Mouse (Mus musculus): ENCODE measurements around the gene Hbs1l. TPM values are rescaled to one million over a fixed set of nuclear protein-coding genes. Genes with fewer than 3 reads are reported as not detected.

Gene Hbs1l
- polyA plus RNA-seq, 1 experiment from 2014 or later, result 142 TPM

DNA sequence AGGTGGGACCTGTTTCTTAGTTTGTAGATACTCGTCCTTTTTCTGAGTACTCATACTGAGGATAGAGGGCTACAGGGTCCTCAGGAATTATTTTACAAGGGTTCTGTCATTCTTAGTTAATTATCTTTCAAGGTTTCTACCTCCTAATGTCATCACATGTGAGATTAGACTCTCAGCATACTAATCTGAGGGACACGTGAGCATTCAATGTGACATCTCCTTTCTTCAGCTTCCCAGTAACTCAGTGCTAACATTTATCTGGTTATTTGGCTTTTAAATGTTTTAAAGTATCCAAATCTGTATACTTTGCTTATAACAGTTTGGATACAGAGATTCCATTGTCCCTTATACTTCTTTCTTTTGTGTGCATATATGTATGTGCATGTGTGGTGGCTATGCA is 28.3 kb upstream of the Hbs1l start:
- H3K9ac ChIP-seq (ENCODE audit: low read length), result no peak overlapping the region
- H3K27me3 ChIP-seq (ENCODE audit: control insufficient read depth, insufficient read depth, low read length), result no peaks in the 10 kb centered on the region
- ATAC-seq (replicated peaks; ENCODE audit: low FRiP score) (no peak), DNase-seq (ENCODE audit: low spot score) (no peak)
- H3K27ac ChIP-seq (ENCODE audit: low read depth, low read length), result no peak overlapping the region
- no peak overlapping the region for H3K4me3 ChIP-seq (ENCODE audit: low read depth, low read length)
- no peaks in the 10 kb centered on the region for H3K9me3 ChIP-seq (ENCODE audit: control insufficient read depth, low read length)
- WGBS, result 83% methylated on average over 2 of the region's 2 CpGs
- no peak overlapping the region for H3K4me2 ChIP-seq (ENCODE audit: low read depth, low read length, severe bottlenecking)
- H3K36me3 ChIP-seq (ENCODE audit: control insufficient read depth, insufficient read depth, low read length), result no peaks in the 10 kb centered on the region
- H3K4me1 ChIP-seq (replicated peaks; ENCODE audit: control insufficient read depth, insufficient read depth, low read length), result no peaks in the 10 kb centered on the region

DNA sequence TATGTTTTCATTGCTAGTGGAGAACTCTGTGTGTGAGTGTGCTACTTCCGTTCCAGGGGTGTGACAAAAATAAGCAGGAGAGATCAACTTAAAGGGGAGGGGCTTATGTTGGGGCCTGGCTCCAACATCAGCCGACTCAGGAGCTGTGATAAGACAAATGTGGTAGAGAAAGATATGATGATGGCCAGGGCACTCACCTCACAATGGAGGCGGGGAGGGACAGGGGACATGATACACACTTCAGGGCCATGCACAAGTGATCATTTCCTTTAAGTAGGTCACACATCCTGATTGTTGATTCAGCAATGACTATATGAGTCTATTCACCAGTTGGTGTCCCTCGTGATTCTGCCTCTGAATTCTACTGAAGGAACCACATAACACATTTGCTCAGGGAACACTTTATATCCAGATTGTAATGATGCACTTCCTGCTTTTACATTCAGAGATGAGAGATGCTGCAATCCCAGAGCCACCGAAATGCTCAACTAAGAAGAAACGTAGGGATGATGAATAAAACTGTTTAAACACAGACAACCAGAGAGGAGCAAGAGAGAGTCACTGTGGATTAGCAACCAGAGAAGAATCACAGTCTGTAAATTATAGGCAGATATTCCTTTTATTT is 26.9 kb upstream of the Hbs1l start:
- Histone ChIP-seq H3K9me3 (ENCODE audit: control insufficient read depth, low read length) (no peaks in the 10 kb centered on the region), H3K27ac (ENCODE audit: low read depth, low read length) (no peak overlapping the region), H3K4me1 (replicated peaks; ENCODE audit: control insufficient read depth, insufficient read depth, low read length) (no peaks in the 10 kb centered on the region), H3K27me3 (ENCODE audit: control insufficient read depth, insufficient read depth, low read length) (no peaks in the 10 kb centered on the region), H3K36me3 (ENCODE audit: control insufficient read depth, insufficient read depth, low read length) (no peaks in the 10 kb centered on the region), H3K9ac (ENCODE audit: low read length) (no peak overlapping the region), H3K4me2 (ENCODE audit: low read depth, low read length, severe bottlenecking) (no peak overlapping the region), H3K4me3 (ENCODE audit: low read depth, low read length) (no peak overlapping the region)
- 85% methylated on average over 6 of the region's 6 CpGs for WGBS
- ATAC-seq (replicated peaks; ENCODE audit: low FRiP score), result no peak
- DNase-seq (ENCODE audit: low spot score), result no peak

DNA sequence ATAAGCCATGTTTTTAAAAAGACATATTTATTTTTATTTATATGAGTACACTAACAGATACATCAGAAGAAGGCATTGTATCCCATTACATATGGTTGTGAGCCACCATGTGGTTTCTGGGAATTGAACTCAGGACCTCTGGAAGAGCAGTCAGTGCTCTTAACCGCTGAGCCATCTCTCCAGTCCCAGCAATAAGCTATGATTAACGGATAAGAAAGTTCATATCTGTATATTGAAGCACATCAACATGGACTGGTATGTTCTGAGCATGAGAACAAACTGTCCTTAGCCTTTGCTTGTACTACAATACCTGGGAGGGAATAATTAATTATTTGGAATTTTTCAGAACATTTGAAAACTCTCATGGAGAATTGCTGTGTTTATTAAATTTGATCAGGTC is 25.9 kb upstream of the Hbs1l start:
- Histone ChIP-seq H3K4me3 (ENCODE audit: low read depth, low read length) (no peak overlapping the region), H3K36me3 (ENCODE audit: control insufficient read depth, insufficient read depth, low read length) (no peaks in the 10 kb centered on the region), H3K27ac (ENCODE audit: low read depth, low read length) (no peak overlapping the region), H3K4me2 (ENCODE audit: low read depth, low read length, severe bottlenecking) (no peak overlapping the region), H3K9ac (ENCODE audit: low read length) (no peak overlapping the region), H3K9me3 (ENCODE audit: control insufficient read depth, low read length) (no peaks in the 10 kb centered on the region), H3K27me3 (ENCODE audit: control insufficient read depth, insufficient read depth, low read length) (no peaks in the 10 kb centered on the region), H3K4me1 (replicated peaks; ENCODE audit: control insufficient read depth, insufficient read depth, low read length) (no peaks in the 10 kb centered on the region)
- WGBS, result 88% methylated on average over 2 of the region's 2 CpGs
- DNase-seq (ENCODE audit: low spot score) (no peak), ATAC-seq (replicated peaks; ENCODE audit: low FRiP score) (no peak)

DNA sequence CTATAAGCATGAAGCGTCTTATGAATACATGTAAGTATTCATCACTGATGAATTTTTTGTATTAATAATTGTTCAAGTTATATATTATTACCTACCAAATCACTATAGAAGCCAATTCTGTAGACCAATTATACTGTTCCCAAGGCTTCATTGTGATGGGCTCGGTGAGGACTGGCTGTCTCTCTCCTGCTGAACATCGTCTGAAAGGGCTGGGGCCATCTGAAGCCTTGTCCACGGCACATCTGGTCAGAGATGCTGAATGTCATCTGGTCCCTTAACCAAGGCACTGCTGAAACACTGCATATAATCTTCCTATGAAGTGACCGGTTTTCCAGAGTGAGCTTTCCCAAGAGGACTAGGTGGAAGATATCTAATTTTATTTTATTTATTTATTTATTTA is 24.9 kb upstream of the Hbs1l start:
- H3K9ac ChIP-seq (ENCODE audit: low read length), result no peak overlapping the region
- WGBS, result 86% methylated on average over 5 of the region's 5 CpGs
- H3K4me1 ChIP-seq (replicated peaks; ENCODE audit: control insufficient read depth, insufficient read depth, low read length), result no peaks in the 10 kb centered on the region
- no peaks in the 10 kb centered on the region for H3K36me3 ChIP-seq (ENCODE audit: control insufficient read depth, insufficient read depth, low read length)
- H3K27me3 ChIP-seq (ENCODE audit: control insufficient read depth, insufficient read depth, low read length), result no peaks in the 10 kb centered on the region
- no peak overlapping the region for H3K4me2 ChIP-seq (ENCODE audit: low read depth, low read length, severe bottlenecking)
- no peak overlapping the region for H3K4me3 ChIP-seq (ENCODE audit: low read depth, low read length)
- H3K27ac ChIP-seq (ENCODE audit: low read depth, low read length), result no peak overlapping the region
- no peaks in the 10 kb centered on the region for H3K9me3 ChIP-seq (ENCODE audit: control insufficient read depth, low read length)
- DNase-seq (ENCODE audit: low spot score) (no peak), ATAC-seq (replicated peaks; ENCODE audit: low FRiP score) (no peak)

DNA sequence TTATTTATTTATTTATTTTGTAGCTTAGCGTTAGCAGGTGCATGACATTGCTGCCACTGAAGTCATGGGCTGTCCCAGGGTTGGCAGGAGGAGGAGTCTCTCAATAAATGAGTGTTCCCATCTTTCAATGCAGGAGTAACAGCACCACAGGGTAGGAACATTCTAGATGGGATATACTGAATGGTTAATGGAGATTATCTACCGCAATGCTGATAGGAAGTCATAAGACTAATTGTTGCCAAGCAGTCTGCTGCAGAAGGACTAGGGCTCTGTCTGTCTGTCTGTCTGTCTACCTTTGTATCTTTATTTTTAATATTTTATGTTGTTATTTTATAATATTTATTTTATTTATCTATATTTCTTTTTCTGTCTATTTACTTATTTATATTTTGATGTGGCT is 24.5 kb upstream of the Hbs1l start:
- DNase-seq (ENCODE audit: low spot score), result no peak
- Histone ChIP-seq H3K4me1 (replicated peaks; ENCODE audit: control insufficient read depth, insufficient read depth, low read length) (no peaks in the 10 kb centered on the region), H3K27ac (ENCODE audit: low read depth, low read length) (no peak overlapping the region), H3K36me3 (ENCODE audit: control insufficient read depth, insufficient read depth, low read length) (no peaks in the 10 kb centered on the region), H3K4me2 (ENCODE audit: low read depth, low read length, severe bottlenecking) (no peak overlapping the region), H3K9ac (ENCODE audit: low read length) (no peak overlapping the region), H3K4me3 (ENCODE audit: low read depth, low read length) (no peak overlapping the region), H3K9me3 (ENCODE audit: control insufficient read depth, low read length) (no peaks in the 10 kb centered on the region), H3K27me3 (ENCODE audit: control insufficient read depth, insufficient read depth, low read length) (no peaks in the 10 kb centered on the region)
- WGBS, result 92% methylated on average over 2 of the region's 2 CpGs
- ATAC-seq (replicated peaks; ENCODE audit: low FRiP score), result no peak

DNA sequence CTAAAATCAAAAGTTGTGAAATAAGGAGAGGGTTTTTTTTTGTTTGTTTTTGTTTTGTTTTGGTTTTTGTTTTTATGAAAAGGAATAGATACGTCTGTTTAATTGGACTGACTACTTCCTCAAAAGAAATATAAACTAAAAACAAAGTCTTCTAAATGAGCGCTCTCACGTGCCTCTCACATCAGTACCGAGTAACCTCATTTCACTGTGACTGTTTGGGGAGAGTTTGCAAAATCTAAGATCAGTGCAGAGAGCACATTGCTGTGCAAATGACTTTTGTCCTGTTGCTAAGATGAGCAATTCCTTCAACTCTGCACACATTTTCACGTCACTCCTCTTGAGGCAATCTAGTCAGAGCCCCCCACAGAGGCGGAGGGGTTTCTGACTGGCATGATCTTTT is 24.0 kb upstream of the Hbs1l start:
- Histone ChIP-seq H3K4me1 (replicated peaks; ENCODE audit: control insufficient read depth, insufficient read depth, low read length) (no peaks in the 10 kb centered on the region), H3K4me3 (ENCODE audit: low read depth, low read length) (no peak overlapping the region), H3K27ac (ENCODE audit: low read depth, low read length) (no peak overlapping the region), H3K4me2 (ENCODE audit: low read depth, low read length, severe bottlenecking) (no peak overlapping the region), H3K27me3 (ENCODE audit: control insufficient read depth, insufficient read depth, low read length) (no peaks in the 10 kb centered on the region), H3K36me3 (ENCODE audit: control insufficient read depth, insufficient read depth, low read length) (no peaks in the 10 kb centered on the region), H3K9me3 (ENCODE audit: control insufficient read depth, low read length) (no peaks in the 10 kb centered on the region), H3K9ac (ENCODE audit: low read length) (no peak overlapping the region)
- DNase-seq (ENCODE audit: low spot score), result no peak
- no peak for ATAC-seq (replicated peaks; ENCODE audit: low FRiP score)
- WGBS, result 77% methylated on average over 6 of the region's 6 CpGs

DNA sequence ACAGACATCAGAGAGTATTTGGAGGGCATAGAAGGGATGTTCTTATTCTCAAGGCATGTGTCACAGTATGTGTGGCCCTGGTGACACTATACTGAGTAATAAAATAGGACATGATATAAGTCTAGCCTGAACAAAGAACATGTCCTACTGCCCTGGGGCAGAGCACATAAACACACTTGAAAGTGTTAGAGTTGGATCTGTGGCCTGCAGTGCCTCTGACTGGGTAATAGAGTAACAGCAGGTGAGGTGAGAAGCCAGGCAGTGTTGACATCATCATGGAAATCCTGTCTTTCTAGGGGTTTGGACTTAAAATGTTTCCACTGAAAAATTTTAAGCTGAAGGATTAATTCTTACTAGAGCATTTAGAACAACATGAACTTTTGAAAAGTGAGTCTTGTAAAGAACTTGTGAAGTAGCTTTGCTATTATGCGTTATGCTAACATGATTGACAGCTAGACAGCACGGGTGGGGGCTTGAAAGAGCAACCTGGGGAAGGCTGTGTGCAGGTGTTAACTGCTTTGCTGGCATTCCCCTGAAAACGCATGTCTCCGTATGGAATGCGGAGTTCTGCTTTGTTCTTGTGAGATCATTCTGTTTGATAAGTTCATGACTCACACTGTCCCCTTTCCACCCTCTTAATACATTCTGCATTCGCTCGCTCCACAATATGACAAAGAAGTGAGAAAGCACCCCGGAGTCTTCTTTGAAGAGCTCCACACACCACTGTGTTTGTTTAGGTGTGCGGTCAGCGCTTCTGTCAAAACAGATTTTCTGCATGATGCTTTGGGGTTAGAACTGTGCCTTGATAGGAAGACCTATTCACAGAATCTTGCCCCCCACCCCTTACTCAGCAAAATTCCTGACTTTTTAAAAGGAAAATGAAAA is 8.3 kb upstream of the Hbs1l start:
- DNase-seq (ENCODE audit: low spot score), result no peak
- ATAC-seq (replicated peaks; ENCODE audit: low FRiP score), result no peak
- WGBS, result 49% methylated on average over 10 of the region's 10 CpGs
- Histone ChIP-seq H3K4me3 (ENCODE audit: low read depth, low read length) (no peak overlapping the region), H3K27me3 (ENCODE audit: control insufficient read depth, insufficient read depth, low read length) (no peaks in the 10 kb centered on the region), H3K27ac (ENCODE audit: low read depth, low read length) (no peak overlapping the region), H3K36me3 (ENCODE audit: control insufficient read depth, insufficient read depth, low read length) (no peaks in the 10 kb centered on the region), H3K4me2 (ENCODE audit: low read depth, low read length, severe bottlenecking) (no peak overlapping the region), H3K9ac (ENCODE audit: low read length) (no peak overlapping the region), H3K4me1 (replicated peaks; ENCODE audit: control insufficient read depth, insufficient read depth, low read length) (no peaks in the 10 kb centered on the region), H3K9me3 (ENCODE audit: control insufficient read depth, low read length) (no peaks in the 10 kb centered on the region)

DNA sequence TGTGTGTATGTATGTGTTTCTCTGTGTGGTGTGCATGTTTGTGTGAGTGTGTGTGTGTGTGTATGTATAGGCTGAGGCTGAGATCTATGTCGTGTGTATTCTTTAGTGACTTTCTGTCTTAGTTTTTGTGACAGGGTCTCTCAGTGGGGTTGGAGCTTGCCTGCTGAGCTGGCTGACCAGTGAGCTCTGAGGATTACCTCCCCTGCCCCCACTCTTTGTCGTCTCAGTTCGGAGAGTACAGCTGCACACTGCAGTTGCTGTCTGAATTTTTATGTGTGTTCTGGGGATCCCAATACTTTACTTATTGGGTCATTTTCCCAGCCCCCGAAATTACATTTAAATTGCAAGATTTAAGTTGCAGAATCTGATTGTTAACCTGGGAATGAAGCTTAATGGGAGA is 4.6 kb upstream of the Hbs1l start:
- DNase-seq (ENCODE audit: low spot score), result no peak
- no peak overlapping the region for H3K4me3 ChIP-seq (ENCODE audit: low read depth, low read length)
- no peak overlapping the region for H3K4me2 ChIP-seq (ENCODE audit: low read depth, low read length, severe bottlenecking)
- no peak overlapping the region for H3K9ac ChIP-seq (ENCODE audit: low read length)
- no peak overlapping the region for H3K27ac ChIP-seq (ENCODE audit: low read depth, low read length)
- 25% methylated on average over 4 of the region's 4 CpGs for WGBS
- no peak for ATAC-seq (replicated peaks; ENCODE audit: low FRiP score)
- no peaks in the 10 kb centered on the region for H3K9me3 ChIP-seq (ENCODE audit: control insufficient read depth, low read length)
- no peaks in the 10 kb centered on the region for H3K36me3 ChIP-seq (ENCODE audit: control insufficient read depth, insufficient read depth, low read length)
- H3K27me3 ChIP-seq (ENCODE audit: control insufficient read depth, insufficient read depth, low read length), result no peaks in the 10 kb centered on the region
- no peaks in the 10 kb centered on the region for H3K4me1 ChIP-seq (replicated peaks; ENCODE audit: control insufficient read depth, insufficient read depth, low read length)

DNA sequence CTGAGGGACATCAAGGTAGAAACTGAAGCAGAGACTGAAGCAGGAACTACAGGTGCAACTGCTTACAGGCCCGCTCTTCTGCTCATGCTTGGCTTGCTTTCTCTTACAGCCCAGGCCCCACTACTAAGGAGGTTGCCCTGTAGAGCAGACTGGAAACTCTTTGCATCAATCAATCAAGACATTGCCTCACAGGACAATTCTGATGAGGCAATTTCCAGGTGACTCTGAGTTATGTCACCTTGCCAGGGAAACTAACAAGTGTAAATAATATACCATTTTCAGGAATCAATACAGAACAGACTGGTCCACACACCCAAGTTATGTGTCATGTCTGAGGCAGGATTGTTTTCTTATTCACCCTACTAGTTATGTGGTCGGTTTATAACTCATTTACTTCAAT is 1.6 kb upstream of the Hbs1l start:
- H3K9me3 ChIP-seq (ENCODE audit: control insufficient read depth, low read length), result no peaks in the 10 kb centered on the region
- DNase-seq (ENCODE audit: low spot score) (no peak), ATAC-seq (replicated peaks; ENCODE audit: low FRiP score) (no peak)
- H3K36me3 ChIP-seq (ENCODE audit: control insufficient read depth, insufficient read depth, low read length), result no peaks in the 10 kb centered on the region
- no peak overlapping the region for H3K4me2 ChIP-seq (ENCODE audit: low read depth, low read length, severe bottlenecking)
- peaks cover 4% of the 10 kb centered on the region; the same call in 1 of the 2 replicates for H3K4me1 ChIP-seq (replicated peaks; ENCODE audit: control insufficient read depth, insufficient read depth, low read length)
- no peak overlapping the region for H3K27ac ChIP-seq (ENCODE audit: low read depth, low read length)
- no peak overlapping the region for H3K4me3 ChIP-seq (ENCODE audit: low read depth, low read length)
- no peak overlapping the region for H3K9ac ChIP-seq (ENCODE audit: low read length)
- H3K27me3 ChIP-seq (ENCODE audit: control insufficient read depth, insufficient read depth, low read length), result no peaks in the 10 kb centered on the region
- 88% methylated on average over 2 of the region's 2 CpGs for WGBS

Measured in forebrain, embryonic 11.5 days (tissue).